Mouse (Mus musculus) hematopoietic stem cell, adult 5-6 weeks (primary cell): Measurements from ENCODE around the gene Tal1. TPM values are rescaled to one million over a fixed set of nuclear protein-coding genes. Genes with fewer than 3 reads are reported as not detected.

Source experiments
- ATAC-seq, 2 experiments: fragments of 125-278 bp in 1 of 2; replicated peaks in 1 of 2; 2 replicates each; pipeline ENCODE4 v1.8.0; 2016 to 2017; ENCODE audit warnings: inconsistent platforms in 2 of 2, mild to moderate bottlenecking in 2 of 2, moderate number of reproducible peaks in 2 of 2, low read depth in 1 of 2, moderate TSS enrichment in 1 of 2; ENCODE audit not compliant: low FRiP score in 2 of 2, poor library complexity in 2 of 2, severe bottlenecking in 2 of 2, insufficient read depth in 1 of 2, low TSS enrichment in 1 of 2
- total RNA-seq: library from RNA; stranded (forward); fragments of 172-1452, 232-1000 nt; gene quantifications from 2 replicates; pipeline ENCODE4 v1.2.3, GENCODE M21; 2017

The Tal1 gene
- total RNA-seq = 33.4 and 38.4 TPM in 2 replicates

DNA sequence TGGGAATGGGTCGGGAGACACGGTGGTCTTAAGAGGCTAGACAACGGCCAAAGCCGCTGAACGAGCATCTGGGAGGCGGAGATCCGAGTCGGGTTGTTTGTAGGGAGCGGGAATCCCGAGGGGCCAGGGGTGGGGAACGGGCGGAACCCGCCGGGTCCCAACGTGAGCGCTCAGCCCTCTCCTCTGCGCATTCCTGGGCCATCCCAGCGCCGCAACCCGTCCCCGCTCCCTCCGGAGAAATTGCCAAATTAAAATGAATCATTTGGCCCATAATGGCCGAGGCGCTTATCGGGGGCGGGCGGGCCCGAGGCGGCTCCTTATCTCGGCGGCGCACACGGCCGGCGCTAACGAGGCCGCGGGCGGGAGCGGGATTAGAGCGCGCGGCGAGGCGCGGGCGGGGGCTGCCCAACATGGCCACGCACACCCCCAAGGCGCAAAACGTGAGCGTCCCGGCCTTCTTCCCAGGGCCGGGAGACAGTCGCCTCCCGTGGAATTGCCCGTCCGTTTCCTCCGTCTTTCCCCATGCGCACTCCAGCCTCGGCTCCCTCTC lies at the start of gene Tal1:
Tal1 (plus strand) TSS at position 56 of the 550 bp plus-strand sequence.
- ATAC-seq = peak; percentile 15 to 39

DNA sequence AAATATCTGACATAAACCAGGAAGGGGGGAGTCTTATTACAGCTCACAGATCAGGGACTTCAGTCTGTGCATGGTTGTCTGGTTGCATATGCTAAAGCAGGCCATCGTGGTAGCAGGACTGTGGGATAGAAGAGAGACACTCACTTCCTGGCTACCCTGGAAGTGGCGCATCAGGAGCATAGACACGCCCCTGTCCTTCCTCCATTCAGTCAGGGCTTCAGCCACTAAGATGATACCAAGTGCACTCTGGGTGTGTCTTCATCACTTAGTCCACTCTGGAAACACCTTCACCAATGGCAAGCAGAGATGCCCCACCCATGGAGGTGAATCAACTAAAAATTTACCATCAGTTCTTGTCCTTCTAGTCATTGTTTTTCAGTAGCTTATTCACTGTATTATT lies 42.0 kb upstream of the Tal1 start:
- no peak for ATAC-seq

DNA sequence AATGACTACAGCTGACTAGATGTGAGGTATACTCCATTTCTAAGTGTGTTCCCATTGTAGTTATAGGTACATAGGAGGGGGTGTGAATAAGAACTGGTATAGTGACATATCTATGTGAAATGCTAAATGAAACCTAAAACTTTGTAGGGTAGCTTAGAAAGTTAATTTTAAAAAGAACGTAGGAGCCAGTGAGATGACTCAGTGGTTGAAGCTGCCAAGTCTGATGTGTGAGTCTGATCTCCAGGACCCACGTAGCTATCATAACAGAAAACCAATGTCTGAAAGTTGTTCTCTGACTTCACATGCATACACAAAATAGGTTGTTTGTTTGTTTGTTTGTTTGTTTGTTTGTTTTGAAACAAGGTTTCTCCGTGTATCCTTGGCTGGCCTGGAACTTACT lies 36.2 kb upstream of the Tal1 start:
- ATAC-seq = no peak

DNA sequence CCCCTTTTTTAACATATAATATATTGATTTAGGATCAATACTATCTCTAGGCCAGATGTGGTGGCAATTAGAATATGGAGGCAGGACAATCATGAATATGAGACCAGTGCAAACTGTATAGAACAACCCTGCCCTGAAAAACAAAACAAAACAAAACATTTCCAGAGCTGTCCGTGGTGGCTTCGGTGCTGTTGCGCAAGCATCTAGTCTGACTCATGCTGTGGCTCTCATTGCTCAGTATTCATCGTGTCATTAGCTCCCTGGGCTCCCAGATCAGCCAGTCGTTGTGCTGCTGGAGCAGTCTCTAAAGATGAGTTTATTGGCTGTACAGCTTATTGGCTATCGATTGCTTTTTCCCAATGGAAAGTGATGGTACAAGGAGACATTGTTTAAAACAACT lies 21.2 kb upstream of the Tal1 start:
- ATAC-seq = peak; percentile 32 to 72; a peak in 2 of 4 replicates

DNA sequence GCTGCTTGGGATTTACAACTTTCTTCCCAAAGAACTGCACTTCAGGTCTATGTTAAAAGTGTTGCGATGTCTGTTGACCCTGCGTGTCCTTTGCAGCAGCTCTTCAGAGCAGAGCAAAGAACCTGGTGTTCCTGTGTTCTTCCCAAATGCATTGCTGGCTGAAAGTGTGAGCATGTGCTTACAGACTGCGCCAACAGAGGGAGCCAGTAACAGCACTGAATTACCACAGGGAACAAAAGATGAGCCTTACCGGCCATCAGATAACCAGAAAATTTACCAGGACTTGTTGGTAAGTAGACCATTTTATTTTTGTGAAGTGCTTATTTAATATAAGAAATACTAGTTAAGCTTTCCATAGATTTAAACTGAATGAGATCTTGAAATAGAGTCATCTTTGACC lies 18.0 kb upstream of the Tal1 start:
- ATAC-seq = peak; percentile 73 to 85

DNA sequence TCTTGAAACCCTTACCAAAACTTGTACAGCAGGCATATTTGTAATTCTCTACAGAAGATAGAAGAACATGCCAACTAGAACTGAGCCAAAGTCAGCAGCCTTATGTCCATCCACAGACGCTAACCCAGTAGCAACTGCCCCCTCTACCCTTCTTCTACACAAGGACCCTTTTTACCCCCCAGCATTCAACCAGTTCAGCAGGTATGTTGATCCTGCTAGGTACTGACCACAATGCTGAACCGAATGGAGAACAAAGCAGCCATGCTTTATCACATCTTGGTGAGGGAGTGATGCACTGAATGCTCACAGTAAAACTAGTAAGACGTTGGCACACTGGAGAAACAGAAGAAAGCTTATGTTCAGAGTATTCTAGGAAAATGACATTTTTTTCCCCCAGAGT lies 10.6 kb upstream of the Tal1 start:
- ATAC-seq = no peak

DNA sequence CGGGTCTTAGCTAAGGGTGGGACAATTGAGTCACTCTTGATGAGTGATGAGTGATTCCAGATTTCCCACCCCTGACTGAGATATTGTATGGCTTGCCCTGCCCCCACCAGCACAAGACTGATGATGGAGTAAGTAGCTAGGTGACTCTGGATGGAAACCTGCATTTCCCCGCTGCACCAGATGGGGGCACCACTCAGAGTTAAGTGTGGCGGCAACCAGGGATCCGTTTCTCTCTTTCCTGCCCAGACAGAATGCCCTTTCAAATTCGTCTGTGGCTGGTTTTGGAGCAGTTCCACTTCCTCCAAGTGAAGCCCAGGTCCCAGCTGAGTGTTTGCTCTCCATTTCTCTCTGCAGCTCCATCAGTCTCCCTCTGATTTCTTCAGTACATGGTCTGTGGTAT lies 8.5 kb upstream of the Tal1 start:
- ATAC-seq = peak; percentile 62 to 77

DNA sequence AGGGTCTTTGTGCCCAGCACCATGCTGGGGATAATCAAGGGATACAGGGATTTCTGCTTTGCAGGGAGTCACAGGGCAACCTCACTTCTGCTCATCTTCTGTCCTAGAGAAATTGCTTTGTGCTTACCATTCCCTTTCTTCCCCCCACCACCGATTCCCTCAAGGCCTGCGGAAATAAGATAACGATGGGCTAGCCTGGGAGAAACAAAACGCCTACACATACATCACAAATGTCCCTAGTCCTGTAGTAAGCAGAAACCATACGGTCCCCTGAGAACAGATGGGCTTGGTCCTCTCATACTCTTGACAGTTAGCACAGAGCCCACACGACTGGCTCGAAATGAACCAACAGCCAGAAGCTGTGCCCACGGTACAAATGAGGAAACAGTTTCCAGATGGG lies 8.0 kb upstream of the Tal1 start:
- peak in 1 of 2 experiments; percentile 25; a peak in 2 of 4 replicates for ATAC-seq

DNA sequence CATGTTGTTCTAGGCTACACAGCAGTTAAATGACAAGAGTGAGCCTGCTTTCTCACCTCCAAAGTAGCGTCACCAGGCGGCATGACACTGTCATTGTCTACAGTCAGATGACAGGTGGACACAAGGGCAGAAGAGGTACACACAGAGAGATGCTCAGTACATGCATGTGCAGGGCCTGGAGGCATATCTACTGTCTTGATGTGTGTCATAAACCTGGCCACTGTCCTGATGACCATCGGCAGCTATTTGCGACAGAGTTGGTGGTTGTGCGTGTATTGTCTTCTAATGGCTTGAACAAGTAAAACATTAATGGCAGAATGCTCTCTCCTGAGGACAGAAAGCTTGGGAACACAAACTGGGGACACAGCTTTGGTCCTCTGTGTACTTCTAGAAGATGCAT lies 5.0 kb upstream of the Tal1 start:
- ATAC-seq = no peak

DNA sequence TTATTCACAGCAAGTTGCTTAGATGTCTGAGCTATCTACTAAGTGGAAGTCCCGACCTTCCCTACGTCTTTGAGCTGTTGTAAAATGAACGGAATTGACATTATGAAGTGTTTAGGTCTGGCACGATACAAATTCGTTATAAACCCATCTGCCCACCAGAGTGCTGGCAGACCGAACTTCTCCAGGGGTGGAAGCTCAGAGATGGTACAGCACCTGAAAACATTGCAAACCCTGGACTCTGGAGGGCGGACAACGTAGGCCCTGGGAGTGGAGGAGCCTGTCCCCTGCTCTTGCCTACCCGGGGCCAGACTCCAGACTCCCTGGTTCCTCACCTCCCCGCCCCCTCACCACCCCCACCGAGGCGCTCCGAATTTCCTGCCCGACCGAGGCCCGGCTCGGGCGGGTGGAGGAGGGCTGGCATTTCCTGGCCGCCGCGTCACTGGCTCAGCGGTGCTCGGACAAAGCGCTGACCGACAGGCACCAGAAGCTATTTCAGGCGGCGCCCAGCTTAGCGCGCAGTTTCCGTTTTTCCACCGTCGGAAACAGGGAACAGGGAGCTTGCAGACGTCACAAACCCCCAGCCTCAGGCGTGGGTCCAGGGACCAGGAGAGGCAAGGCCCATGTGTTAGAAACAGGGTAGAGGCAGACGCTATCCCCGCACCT lies 3.8 kb upstream of the Tal1 start:
- ATAC-seq = peak; percentile 18 to 36

DNA sequence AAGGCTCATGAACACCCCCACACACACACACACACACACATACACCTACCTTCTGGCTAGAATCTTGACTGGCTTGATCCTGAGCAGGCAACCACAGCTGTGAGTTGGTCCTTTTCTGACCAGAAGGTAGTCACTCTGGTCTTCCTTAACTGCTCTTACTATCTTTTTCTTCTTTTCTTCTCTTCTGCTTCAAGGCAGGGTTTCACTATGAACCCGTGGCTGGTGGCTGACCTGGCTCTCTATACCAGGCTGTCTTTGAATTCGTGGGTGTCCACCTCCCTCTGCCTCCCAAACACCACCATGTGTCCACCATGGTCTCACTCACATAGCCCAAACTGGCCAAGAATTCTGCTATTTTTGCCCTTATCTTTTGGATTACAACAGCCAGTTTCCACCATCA lies 1.2 kb upstream of the Tal1 start:
- ATAC-seq = no peak

DNA sequence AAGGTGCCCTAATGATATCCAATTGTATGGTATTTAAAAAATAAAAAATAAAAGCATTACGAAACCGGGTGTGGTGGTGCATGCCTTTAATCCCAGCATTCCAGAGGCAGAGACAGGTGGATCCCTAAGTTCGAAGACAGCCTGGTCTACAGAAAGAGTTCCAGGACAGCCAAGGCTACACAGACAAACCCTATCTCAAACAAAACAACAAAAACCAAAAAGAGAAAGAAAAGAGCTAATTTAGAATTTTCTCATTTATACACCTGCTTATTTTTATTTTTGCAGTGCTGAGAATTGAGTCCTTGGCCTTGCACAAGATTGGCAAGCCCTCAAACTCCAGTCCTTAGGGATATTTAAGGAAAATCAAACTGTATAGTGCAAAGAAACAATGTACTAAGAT lies 535 bp upstream of the Tal1 start:
- no peak for ATAC-seq

DNA sequence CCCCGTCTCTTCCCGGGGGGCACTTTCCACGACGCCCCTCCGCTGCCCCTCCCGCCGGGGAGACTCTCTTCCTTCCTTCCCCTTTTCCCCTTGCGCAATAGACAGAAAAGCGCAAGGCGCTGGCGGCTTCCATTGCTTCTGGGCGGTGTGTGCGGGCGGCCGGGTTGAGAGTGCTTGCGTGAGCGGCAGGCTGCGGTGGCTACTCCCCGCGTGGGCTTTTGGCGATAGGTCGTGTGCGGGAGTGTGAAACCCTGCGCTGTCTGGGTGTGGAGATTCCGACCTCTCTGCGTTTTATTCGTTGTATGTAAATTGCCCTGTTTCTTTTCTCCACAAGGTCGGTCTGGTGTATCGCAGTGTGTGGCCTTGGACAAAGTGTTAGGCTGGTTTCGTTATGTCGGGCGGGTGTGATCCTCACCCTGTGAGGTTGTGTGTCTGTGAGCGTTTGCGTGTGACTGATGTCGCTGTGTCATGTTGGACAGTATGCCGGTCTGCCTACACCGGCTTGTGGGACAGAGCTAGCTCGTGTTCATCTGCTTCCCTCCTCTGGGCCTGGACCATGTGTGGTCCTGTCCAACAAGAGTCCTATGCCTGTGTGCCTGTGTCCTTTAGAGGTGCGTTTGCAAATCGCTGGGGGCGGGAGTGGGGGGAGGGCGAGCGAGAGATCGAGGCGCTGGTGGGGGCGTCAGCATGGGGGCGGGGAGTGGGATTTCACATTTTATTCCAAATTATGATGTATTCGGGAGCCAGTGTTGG lies 871 bp downstream of the Tal1 start:
- peak; percentile 58 to 75 for ATAC-seq

DNA sequence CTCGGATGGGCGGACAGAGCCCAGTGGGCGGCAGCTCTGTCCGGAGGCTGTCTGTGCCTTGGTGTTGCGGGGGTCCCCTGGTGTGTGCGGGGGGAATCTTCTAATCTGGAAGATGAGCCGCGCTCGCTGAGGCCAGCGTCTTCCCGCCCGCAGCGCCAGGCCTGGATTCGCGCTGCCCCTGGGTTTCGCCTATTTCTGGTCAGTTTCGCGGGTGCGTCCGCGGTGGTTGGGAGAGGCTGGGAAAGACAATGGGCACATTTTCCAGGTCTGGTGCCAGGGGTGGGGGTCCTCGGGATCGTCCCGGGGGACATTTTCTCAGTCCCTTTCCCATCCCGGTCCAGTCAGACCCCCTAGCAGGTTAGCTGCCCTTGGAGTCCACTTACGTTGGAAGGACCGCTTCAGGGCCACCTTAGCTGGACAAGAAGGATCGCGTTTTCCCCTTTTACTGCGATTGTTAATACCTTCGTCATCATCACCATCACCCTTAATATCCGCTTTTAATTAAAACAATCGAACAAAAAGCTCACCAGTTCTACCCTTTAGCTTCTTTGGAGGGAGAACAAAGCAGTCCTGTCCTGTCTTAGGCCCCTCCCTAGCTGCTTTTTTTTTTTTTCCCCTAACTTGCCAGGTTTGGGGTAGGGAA lies 1.6 kb downstream of the Tal1 start:
- ATAC-seq = no peak

DNA sequence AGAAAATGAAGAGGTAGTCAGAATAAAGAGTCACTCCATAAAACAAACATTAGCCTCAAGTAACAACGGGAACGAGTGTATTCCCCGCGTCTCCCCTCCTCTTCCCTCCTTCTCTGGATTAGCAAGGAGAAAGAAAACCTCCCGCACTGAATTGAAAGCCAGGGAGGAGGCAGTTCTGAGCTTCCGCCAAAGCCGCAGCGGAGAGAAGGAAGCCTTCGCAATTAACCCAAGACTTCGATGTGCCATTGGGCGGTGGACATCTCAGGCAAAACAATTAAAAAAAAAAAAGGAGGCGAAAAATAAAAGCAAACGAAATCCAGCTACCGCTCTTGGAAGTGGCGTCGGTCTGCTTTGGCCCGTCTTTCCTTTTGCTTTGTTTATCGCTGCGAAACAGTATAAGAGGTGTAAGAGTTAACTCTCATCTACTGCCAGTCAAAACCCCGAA lies 2.1 kb downstream of the Tal1 start:
- no peak for ATAC-seq

DNA sequence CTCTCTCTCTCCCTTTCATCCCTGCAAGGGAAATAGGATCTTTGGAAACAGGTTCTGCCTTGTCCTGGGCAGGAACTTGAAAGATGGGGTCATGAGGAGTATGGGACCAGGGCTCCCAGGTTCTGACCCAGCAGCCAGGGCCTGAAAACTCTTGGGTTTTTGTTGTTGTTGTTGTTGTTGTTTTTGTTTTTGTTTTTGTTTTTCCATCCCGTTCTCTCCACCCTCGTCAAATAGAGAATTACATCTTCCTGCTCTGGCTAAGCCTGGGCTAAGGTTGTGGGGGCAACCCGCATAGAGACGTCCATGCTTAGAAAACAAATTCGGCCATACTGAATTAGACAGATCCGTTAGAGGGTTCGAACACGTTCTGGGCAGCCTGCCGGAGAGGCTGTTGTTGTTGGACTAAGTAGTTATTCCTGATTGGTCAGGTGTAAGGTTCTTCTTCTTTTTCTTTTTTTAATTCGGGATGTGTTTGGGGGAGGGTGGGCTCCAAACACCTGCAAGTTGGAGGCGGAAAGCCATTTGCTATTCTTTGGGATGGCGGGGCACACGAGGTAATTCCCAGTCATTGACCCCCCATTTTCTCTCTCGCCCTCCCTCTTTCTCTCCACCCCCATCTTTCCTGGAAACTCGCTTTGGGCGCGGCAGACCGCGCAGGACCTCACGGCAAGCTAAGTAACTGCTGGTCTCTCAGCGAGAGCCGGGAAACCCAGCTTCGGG lies 2.8 kb downstream of the Tal1 start:
- ATAC-seq = no peak

DNA sequence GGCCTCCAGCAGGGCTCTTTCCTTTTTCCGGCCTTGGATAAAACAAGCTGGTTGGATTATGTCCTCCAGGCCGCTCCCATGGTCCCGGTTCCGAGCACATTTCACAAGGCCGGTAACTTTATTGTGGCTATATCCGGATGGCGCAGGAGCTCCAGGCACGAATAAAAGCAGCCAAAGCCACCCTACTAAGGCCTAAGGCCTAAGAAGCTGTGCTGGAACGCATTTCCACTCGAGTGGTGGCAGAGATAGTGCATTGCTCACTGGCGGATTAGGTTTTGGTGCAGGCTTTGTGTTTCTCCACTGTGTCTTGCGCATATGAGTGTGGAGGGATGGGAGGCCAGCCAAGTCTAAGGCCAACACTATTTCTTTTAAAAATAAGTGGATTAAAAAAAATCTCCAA lies 3.6 kb downstream of the Tal1 start:
- no peak for ATAC-seq

DNA sequence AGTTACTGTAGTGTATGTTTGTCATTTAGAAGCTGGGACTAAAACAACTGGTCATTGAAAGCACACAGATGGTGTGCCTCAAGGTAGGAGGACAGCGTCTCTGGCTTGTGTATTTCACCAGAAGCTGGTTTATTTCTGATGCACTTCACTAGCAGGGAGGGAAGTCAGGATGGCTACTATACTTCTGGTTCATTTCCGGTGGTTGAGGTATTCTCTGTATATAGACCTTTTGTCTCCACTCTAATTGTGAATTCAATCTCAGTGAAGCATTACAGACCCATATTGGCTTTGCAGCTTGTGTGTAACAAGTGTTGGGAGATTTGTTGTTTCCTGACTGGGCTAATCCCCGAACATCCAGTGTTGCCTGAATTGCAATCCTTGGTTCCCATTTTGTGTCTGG lies 4.5 kb downstream of the Tal1 start:
- ATAC-seq = no peak
